Mouse (Mus musculus): ENCODE data around the gene Acot11. TPM values are rescaled to one million over a fixed set of nuclear protein-coding genes. Genes with fewer than 3 reads are reported as not detected.
"Not testable (repeated sequence)": the region's sequence is repeated elsewhere in the genome, so short reads cannot be mapped to it uniquely, and the experiment has no call there.

Acot11 gene
- polyA plus RNA-seq, 1 experiment from 2014 or later, result 6.9 TPM

DNA sequence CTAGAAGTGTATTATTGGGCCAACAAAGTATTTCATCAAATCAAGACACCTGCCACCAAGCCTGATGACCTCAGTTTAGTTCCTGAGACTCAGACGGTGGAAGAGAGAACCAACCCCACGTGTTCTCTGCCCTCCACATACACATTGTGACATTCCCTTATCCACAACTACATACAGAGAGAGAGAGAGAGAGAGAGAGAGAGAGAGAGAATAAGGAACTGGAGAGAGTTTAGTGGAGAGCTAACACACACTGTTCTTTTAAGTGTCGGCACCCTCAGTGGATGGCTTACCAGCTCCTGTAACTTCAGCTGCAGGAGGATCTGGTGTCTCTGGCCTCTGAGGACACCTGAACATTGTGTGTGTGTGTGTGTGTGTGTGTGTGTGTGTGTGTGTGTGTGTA lies 2.5 kb upstream of the Acot11 start:
- H3K4me3 ChIP-seq (replicated peaks), result no peak overlapping the region
- no peak for ATAC-seq (ENCODE audit: insufficient read depth, low FRiP score, low read depth)
- no peak overlapping the region for H3K9ac ChIP-seq
- no peak overlapping the region for H3K27ac ChIP-seq
- no peaks in the 10 kb centered on the region for H3K36me3 ChIP-seq
- H3K9me3 ChIP-seq, result no peaks in the 10 kb centered on the region
- H3K4me1 ChIP-seq, result peaks cover 10% of the 10 kb centered on the region; the same call in 1 of the 2 replicates
- H3K4me2 ChIP-seq, result no peak overlapping the region
- WGBS, result 70% methylated on average over 3 of the region's 3 CpGs
- H3K27me3 ChIP-seq (replicated peaks), result no peaks in the 10 kb centered on the region

DNA sequence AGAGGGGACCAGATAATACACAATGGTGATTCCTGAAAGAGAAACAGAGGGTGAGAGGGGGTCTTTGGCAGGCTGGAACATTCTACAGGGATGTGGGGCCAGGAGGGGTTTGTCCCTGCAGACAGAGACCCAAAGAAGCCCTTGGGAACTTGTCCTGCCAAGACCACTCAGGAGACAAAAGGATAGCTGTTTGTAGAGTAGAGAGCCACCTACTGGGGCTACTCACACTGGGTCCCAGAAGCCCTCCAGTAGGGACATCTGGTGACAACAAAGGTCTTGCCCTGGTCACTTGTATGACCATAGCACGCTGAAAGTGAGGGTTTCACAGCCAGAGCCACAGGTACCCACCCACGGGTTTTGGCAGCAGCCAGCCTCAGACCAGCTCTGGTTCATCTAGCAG lies 1.1 kb upstream of the Acot11 start:
- H3K4me3 ChIP-seq (replicated peaks), result no peak overlapping the region
- 38% methylated on average over 2 of the region's 2 CpGs for WGBS
- H3K9me3 ChIP-seq, result no peaks in the 10 kb centered on the region
- no peaks in the 10 kb centered on the region for H3K27me3 ChIP-seq (replicated peaks)
- H3K36me3 ChIP-seq, result no peaks in the 10 kb centered on the region
- H3K4me1 ChIP-seq, result peaks cover 10% of the 10 kb centered on the region; the same call in 1 of the 2 replicates
- H3K27ac ChIP-seq, result no peak overlapping the region
- H3K4me2 ChIP-seq, result no peak overlapping the region
- ATAC-seq (ENCODE audit: insufficient read depth, low FRiP score, low read depth), result no peak
- no peak overlapping the region for H3K9ac ChIP-seq

DNA sequence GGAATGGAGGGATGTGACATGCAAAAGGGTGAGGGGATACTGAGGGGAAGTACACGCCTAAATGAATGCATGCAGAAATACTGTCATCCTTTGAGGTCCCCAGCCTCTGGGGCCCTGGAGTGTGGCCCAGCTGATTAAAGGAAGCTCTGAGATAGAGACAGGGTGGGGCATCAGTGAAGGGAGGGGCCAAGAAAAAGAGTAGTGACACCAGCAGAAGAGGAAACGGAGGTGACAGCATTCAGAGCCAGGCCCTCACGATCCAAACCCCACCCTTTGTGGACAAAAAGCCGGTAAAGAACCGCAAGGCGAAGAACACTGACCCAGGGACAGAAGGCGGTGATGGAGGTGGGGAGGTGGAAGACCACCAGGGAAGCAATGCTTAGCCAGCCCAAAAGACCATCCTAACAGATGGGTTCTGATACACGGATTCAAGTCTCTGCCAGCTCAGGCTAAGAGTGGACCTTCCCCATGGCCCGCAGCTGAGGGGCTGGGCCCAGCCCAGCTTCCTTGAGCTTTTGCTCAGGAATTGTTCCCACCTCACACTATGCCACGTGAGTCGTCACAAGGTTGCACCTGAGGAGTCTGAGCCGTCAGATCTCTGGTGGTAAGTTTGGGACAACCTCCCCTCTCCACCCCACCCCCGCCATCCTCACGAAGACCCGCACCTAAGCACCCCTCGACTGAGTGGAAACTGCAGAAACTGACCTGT lies 443 bp downstream of the Acot11 start:
- 30% methylated on average over 16 of the region's 16 CpGs for WGBS
- no peak overlapping the region for H3K9ac ChIP-seq
- no peaks in the 10 kb centered on the region for H3K36me3 ChIP-seq
- no peaks in the 10 kb centered on the region for H3K9me3 ChIP-seq
- H3K27me3 ChIP-seq (replicated peaks), result no peaks in the 10 kb centered on the region
- ATAC-seq (ENCODE audit: insufficient read depth, low FRiP score, low read depth), result peak; percentile 80
- H3K4me2 ChIP-seq, result peak overlapping the region; percentile 70
- H3K27ac ChIP-seq, result 0 out of 2 replicates have a peak overlapping the region, but pooled peaks have one; percentile 3
- H3K4me1 ChIP-seq, result peaks cover 21% of the 10 kb centered on the region
- peak overlapping the region; percentile 34 for H3K4me3 ChIP-seq (replicated peaks)

DNA sequence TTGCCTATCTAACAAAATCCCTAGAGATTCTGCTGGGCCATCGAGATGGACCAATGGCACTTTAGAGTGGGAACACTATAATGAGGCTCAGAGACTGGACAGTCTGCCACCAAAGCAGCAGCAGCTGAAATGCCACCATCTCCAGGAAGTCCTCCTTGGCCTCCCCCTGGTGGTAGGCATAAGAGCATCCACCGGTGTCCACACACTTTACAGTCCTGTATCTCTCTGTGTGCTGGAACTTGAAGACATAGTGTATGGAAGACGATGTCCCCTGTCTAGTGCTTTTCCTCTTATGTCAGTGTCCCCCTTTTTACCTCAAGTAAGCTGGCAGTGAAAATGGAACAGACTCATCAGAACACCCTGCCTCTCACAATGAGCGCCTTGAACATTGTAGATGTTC lies 1.0 kb downstream of the Acot11 start:
- Histone ChIP-seq H3K4me3 (replicated peaks) (peak overlapping the region; percentile 34; the same call in 1 of the 2 replicates), H3K4me2 (peak overlapping the region; percentile 70), H3K27ac (no peak overlapping the region), H3K9me3 (no peaks in the 10 kb centered on the region), H3K9ac (no peak overlapping the region), H3K27me3 (replicated peaks) (no peaks in the 10 kb centered on the region), H3K4me1 (peaks cover 27% of the 10 kb centered on the region), H3K36me3 (no peaks in the 10 kb centered on the region)
- 81% methylated on average over 4 of the region's 4 CpGs for WGBS
- ATAC-seq (ENCODE audit: insufficient read depth, low FRiP score, low read depth), result no peak

DNA sequence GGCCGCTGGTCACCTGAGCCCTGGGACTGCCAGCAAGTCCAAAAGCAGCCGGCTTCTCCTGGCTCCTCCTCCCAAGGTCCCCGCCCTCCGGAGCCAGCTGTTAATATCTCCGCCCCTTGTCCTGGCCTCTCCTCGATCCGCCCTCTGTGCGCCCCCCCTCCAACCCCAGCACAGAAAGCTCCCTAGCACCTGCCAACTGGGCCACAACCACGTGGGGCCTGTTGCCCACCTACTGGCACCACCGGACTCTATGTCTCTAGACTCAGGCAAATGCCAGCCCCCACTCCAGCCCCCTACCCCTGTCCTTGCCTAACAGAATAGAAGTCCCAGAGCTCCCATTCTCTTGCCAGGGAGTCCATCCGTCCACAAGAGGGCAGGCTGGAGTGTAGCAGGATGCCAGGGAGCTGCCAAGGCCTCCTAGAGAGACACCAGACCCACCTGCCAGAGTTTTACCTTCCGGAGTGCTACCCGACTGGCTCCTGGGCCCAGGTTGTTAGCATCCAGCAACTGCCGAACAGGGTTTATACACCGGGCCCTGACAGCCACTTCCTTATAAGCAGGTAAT lies 4.9 kb downstream of the Acot11 start:
- Histone ChIP-seq H3K36me3 (no peaks in the 10 kb centered on the region), H3K4me1 (peaks cover 27% of the 10 kb centered on the region), H3K27ac (peak overlapping the region; percentile 65; the same call in 1 of the 2 replicates), H3K9ac (no peak overlapping the region), H3K4me2 (peak overlapping the region; percentile 55), H3K27me3 (replicated peaks) (no peaks in the 10 kb centered on the region), H3K9me3 (no peaks in the 10 kb centered on the region), H3K4me3 (replicated peaks) (peak overlapping the region; percentile 24)
- 12% methylated on average over 15 of the region's 15 CpGs for WGBS
- peak; percentile 78 for ATAC-seq (ENCODE audit: insufficient read depth, low FRiP score, low read depth)

DNA sequence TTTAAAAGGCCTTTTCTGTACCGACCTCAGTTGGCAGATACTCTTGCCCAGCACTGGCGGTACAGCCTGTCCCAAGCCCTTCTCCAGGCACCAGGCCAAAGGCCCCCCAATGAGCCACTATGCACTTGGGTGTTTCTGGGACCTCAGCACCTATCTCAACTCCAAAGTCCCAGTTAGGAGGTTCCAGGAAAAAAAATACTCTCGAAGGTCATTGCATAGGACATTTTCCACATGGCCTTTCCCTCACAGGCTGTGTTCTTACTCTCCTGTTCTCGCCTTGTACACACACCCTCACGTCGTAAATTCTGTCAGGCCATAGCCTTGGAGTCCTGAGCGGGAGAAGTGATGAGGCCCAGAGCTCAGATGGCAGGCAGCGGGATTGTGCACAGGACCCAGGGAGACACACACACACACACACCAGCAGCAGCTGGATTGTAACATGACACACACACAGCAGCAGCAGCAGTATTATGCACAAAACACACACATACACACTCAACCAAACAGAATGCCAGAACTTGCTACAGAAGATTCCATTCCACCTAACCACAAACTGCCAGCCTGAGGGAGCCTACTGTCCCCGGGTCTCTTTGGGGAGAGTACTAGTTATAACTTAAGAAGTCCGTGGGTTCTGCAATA lies 5.8 kb downstream of the Acot11 start:
- Histone ChIP-seq H3K9me3 (no peaks in the 10 kb centered on the region), H3K9ac (no peak overlapping the region), H3K4me3 (replicated peaks) (peak overlapping the region; percentile 24; the same call in 1 of the 2 replicates), H3K4me1 (peaks cover 19% of the 10 kb centered on the region), H3K4me2 (peak overlapping the region; percentile 55), H3K27me3 (replicated peaks) (no peaks in the 10 kb centered on the region), H3K27ac (peak overlapping the region; percentile 65), H3K36me3 (no peaks in the 10 kb centered on the region)
- ATAC-seq (ENCODE audit: insufficient read depth, low FRiP score, low read depth), result no peak
- WGBS, result 44% methylated on average over 10 of the region's 10 CpGs

DNA sequence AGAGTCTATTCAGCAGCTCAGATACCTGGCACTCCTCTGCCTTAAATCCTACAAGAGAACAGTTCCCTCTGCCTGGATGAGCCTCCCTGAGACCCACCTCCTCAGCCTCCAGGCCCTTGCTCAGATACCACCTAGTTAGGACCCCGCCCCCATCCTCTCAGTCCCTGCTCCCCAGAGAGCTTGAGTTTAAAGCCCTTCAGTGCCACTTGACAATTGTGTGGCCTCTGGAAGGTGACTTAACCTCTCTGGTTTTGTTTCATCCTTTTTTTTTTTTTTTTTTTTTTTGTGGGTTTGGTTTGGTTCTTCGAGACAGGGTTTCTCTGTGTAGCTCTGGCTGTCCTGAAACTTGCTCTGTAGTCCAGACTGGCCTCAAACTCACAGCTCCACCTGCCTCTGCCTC lies 9.5 kb downstream of the Acot11 start:
- Histone ChIP-seq H3K9me3 (no peaks in the 10 kb centered on the region), H3K9ac (no peak overlapping the region), H3K36me3 (no peaks in the 10 kb centered on the region), H3K4me3 (replicated peaks) (no peak overlapping the region), H3K4me1 (peaks cover 24% of the 10 kb centered on the region), H3K27me3 (replicated peaks) (no peaks in the 10 kb centered on the region), H3K4me2 (no peak overlapping the region), H3K27ac (no peak overlapping the region)
- no peak for ATAC-seq (ENCODE audit: insufficient read depth, low FRiP score, low read depth)
- WGBS, result 96% methylated on average over 2 of the region's 2 CpGs

DNA sequence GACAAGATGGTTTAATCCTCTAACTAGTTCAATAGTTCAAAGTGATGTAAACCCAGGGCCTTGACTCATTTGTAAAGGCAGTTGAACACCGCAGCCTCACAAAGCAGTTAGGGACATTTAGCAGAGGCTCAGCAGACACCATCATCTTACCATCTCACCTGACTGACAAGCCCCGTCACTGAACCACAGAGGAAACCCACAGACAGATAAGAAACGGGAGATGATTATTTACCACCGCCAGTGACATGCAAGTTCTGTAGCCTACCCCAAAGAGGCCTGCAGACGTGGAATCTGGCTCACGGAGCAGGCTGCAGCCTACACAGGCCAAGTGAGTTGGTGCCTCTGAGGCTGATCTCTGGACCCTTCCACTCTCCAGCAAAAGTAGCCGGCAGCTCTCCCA lies 10.6 kb downstream of the Acot11 start:
- Histone ChIP-seq H3K36me3 (no peaks in the 10 kb centered on the region), H3K4me3 (replicated peaks) (no peak overlapping the region), H3K27ac (no peak overlapping the region), H3K9me3 (no peaks in the 10 kb centered on the region), H3K27me3 (replicated peaks) (no peaks in the 10 kb centered on the region), H3K4me1 (peaks cover 14% of the 10 kb centered on the region), H3K4me2 (no peak overlapping the region), H3K9ac (no peak overlapping the region)
- WGBS, result 81% methylated on average over 7 of the region's 7 CpGs
- ATAC-seq (ENCODE audit: insufficient read depth, low FRiP score, low read depth), result no peak

DNA sequence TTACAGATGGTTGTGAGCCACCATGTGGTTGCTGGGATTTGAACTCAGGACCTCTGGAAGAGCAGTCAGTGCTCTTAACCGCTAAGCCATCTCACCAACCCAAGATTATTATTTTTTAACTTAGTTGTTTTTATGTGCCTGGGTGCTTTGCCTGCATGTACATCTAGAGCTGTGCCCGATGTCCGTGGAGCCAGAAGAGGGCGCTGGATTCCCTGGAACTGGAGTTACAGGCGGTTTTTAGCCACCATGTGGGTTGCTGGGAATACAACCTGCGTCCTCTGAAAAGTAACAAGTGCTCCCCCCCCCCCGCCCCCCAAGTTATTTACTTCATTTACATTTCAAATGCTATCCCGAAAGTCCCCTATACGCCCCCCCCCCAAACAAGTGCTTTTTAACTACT lies 11.0 kb downstream of the Acot11 start:
- 91% methylated on average over 9 of the region's 9 CpGs for WGBS

DNA sequence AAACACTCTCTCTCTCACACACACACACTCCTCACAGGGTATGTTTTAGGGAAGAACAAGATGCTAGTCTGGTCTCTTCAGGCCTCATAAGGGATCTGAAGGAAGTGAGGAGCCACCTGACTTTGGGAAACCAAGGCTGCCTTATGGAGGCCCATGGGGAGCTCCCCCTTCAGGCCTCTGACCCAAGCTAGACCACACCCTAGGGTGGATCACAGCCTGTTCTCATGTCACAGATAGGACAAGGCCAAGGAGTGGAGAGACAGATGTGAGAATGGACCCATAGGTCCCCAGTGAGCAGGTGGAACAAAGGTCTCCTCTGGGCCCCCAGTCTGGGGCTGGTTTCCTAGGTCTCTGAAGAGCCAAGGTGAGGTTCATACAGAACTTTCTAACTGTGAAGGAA lies 12.5 kb downstream of the Acot11 start:
- no peaks in the 10 kb centered on the region for H3K9me3 ChIP-seq
- no peaks in the 10 kb centered on the region for H3K27me3 ChIP-seq (replicated peaks)
- no peak overlapping the region for H3K27ac ChIP-seq
- no peak overlapping the region for H3K4me2 ChIP-seq
- H3K9ac ChIP-seq, result no peak overlapping the region
- no peak overlapping the region for H3K4me3 ChIP-seq (replicated peaks)
- ATAC-seq (ENCODE audit: insufficient read depth, low FRiP score, low read depth), result peak; percentile 83
- peaks cover 14% of the 10 kb centered on the region for H3K4me1 ChIP-seq
- no peaks in the 10 kb centered on the region for H3K36me3 ChIP-seq

More for the DNA sequence above, 11.0 kb downstream of the Acot11 start:
- not testable (repeated sequence) for ATAC-seq (ENCODE audit: insufficient read depth, low FRiP score, low read depth); H3K36me3 ChIP-seq; H3K4me3 ChIP-seq (replicated peaks); H3K4me2 ChIP-seq; H3K9me3 ChIP-seq; H3K27ac ChIP-seq; H3K4me1 ChIP-seq; H3K9ac ChIP-seq; H3K27me3 ChIP-seq (replicated peaks)

DNA sequence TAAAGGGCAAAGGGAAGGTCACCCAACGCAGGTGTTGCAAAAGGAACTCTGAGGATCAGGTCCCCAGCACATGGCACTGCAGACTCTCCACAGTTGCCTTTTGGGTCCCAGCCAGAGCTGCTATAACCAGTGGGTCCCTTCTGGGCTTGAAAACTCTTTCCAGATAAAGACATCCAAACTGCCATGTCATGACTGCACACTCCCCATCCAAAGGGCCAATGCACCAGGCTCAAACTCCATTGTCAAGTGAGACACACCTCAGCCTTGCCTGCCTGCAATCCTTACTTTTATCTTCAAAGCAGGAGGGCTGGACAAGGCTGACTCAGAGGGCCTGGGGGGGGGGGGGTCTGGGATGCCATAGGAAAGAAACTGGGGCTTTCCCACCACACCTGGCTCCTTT lies 13.9 kb downstream of the Acot11 start:
- WGBS, result 79% methylated on average over 1 of the region's 1 CpGs
- H3K9ac ChIP-seq, result no peak overlapping the region
- H3K27me3 ChIP-seq (replicated peaks), result no peaks in the 10 kb centered on the region
- no peaks in the 10 kb centered on the region for H3K36me3 ChIP-seq
- no peaks in the 10 kb centered on the region for H3K9me3 ChIP-seq
- no peak overlapping the region for H3K4me2 ChIP-seq
- H3K27ac ChIP-seq, result no peak overlapping the region
- no peak overlapping the region for H3K4me3 ChIP-seq (replicated peaks)
- no peak for ATAC-seq (ENCODE audit: insufficient read depth, low FRiP score, low read depth)
- peaks cover 23% of the 10 kb centered on the region for H3K4me1 ChIP-seq

DNA sequence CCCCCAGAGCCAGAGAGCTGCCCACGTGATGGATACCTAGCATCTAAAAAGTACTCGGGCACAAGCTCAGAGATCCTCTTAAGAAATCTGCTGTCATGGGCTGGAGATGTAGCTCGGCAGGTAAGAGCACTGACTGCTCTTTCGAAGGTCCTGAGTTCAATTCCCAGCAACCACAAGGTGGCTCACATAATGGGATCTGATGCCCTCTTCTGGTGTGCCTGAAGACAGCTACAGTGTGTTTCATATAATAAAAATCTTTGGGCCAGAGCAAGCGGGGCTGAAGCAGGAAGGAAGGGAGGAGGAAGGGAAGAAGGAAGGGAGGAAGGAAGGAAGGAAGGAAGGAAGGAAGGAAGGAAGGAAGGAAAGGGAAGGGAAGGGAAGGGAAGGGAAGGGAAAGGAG lies 14.6 kb downstream of the Acot11 start:
- H3K27ac ChIP-seq; ATAC-seq (ENCODE audit: insufficient read depth, low FRiP score, low read depth); H3K9me3 ChIP-seq; H3K4me3 ChIP-seq (replicated peaks); H3K36me3 ChIP-seq; H3K9ac ChIP-seq; H3K27me3 ChIP-seq (replicated peaks); H3K4me2 ChIP-seq: not testable (repeated sequence)
- WGBS, result 77% methylated on average over 5 of the region's 5 CpGs
- peaks cover 25% of the 10 kb centered on the region for H3K4me1 ChIP-seq
